Mouse (Mus musculus) thymus, postnatal 0 days (tissue): ENCODE measurements around the gene Hnrnpll. TPM values are rescaled to one million over a fixed set of nuclear protein-coding genes. Genes with fewer than 3 reads are reported as not detected.

Experiments used
- DNase-seq: peaks from one replicate; pipeline ENCODE4 v3.0.0-alpha.2; 2015; ENCODE audit warnings: low spot score
- polyA plus RNA-seq: library from polyadenylated mRNA; unstranded; fragments of >200 nt; fragmentation: Nextera tagmentation; extraction: Ambion mirVana; gene quantifications from 2 replicates; pipeline ENCODE4 v1.2.1, GENCODE M21; 2015

Hnrnpll gene
- polyA plus RNA-seq, result 58.1 and 68.5 TPM in 2 replicates

- peak; percentile 95 for DNase-seq
Observed at GRCm38 (mm10) chr17:80061783-80062619, at the start of gene Hnrnpll. TSS of gene Hnrnpll (minus strand) at chr17:80062334.

- DNase-seq, result no peak
Observed at GRCm38 (mm10) chr17:80105348-80105978, 43.3 kb upstream of the Hnrnpll start.

GRCm38 (mm10) chr17:80099823-80100222 lies 37.7 kb upstream of the Hnrnpll start:
- no peak for DNase-seq

GRCm38 (mm10) chr17:80097221-80097620 lies 35.1 kb upstream of the Hnrnpll start:
- no peak for DNase-seq

GRCm38 (mm10) chr17:80096720-80097114 lies 34.6 kb upstream of the Hnrnpll start:
- no peak for DNase-seq

DNA sequence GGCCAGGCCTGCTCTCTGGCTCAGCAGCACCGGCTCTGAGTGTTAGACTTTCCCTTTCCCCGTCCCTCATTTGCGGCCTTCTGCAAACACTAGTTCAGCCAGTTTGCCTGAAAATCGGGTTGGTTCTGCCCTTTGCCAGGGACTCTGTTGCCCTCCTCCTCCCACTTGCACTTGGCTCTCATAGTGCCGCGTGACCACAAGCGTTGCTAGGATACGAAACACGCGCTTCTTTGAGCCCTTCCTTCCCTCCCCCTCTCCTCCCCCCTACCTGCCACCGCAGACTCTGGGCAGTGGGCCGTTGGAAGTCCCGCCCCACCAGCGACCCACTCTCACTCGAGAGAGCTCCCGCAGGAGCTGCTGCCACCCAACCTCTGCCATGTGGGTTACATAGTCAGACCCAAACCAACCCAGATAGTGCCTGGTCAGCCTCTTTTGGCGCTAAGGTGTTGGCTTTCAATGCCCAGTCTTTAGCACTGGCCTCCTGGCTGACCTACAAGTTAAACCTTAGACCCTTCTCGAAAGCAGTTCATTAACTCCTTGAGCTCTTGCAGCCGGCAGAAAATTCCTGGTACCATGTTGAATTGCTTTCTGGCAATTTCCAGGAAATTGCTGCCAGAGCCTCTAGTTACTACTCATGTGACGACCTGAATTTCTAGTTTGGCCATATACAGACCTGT lies 34.0 kb upstream of the Hnrnpll start:
- peak; percentile 54 for DNase-seq

DNA sequence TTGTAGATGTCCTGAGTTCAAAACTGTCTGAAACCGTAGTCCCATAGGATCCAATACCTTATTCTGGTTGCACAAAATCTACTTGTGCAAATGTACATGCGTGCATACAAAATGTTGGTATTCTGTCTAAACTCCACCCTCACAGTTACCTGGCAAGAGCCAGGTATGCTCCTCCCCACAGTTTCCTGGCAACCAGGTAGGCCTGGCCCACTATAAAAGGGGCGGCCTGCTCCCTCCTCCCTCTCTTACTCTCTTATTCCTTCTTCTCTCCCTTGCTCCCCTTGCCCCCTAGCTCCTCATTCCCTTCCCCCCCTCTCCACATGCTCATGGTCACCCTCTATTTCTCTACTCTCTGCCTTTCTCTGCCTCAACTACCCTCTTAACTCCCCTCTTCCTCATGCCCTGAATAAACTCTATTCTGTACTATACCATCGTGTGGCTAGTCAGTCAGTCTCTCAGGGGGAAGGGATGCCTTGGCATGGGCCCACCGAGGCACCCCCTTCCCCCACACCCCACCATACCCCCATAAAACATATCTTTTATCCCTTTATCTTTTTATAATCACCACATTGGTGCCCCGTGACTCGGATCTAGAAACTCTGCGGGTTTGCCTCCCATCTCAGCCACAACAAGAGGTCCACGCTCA lies 33.2 kb upstream of the Hnrnpll start:
- DNase-seq, result no peak

DNA sequence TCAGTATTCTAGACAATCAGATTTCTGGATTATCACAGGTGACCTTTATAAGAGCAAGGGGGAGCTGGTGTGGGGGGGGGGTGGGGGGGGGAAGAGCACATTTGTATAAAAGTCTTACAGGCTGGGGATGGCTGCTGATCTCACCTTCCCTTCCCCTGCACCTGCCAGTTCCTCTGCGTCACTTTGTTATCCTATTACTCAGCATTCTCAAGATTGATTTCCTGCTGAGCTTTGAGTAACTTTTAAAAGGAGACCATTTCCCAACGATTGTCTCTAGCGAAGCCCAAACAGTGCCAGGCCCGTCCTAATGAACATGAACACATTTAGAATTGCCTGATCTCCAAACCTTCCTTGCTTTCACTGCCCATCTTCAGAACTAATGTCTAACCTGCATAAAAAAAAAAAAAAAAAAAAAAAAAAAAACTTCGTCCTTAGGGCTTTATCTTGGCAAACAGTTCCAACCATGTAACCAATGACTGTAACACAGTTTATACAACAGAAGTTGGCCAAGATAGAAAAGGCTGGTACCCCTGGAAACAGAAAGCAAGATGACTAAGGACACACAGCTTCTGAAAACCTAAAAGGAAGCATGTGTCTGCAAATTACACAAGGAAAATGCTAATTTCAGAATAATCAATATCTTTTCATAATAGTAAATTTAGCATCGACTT lies 29.9 kb upstream of the Hnrnpll start:
- peak; percentile 15 for DNase-seq

- DNase-seq, result no peak
Observed at GRCm38 (mm10) chr17:80090551-80090950, 28.4 kb upstream of the Hnrnpll start.

DNA sequence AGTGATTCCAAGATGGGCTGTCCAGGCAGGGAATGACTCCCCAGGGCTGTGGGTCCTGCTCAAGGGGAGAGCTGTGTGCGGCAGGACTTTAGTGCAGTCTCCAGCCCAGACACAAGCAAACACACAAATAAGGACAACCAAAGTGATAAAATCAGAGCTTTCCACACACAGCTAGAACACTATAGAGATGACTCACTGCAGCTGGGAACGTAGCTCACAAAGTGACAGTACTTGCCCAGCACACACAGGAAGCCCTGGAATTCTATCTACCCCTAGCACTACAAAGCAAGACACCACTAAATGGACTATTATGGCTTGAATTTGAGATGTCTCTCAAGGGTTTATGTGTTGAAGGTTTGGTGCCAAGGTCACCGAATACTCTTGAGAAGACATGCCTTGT lies 26.0 kb upstream of the Hnrnpll start:
- DNase-seq, result no peak

DNA sequence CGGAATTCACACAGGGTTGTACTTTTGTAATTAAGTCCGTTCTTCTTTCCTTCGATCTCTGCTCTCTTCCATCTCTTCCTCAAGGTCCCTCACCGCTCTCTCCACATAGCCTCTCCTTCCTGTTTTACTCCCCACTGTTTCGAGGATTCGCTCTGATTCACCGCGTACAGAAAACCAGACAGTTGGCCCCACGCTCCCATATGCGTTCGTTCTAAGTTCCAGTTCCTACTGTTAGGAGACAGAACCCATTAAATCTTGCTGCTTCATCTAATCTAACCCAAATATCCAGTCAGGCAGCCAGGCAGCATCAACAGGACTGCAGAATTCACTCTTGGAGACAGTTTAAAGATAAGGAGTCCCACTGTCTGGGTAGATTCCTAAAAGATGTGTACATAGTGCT lies 24.5 kb upstream of the Hnrnpll start:
- no peak for DNase-seq

DNA sequence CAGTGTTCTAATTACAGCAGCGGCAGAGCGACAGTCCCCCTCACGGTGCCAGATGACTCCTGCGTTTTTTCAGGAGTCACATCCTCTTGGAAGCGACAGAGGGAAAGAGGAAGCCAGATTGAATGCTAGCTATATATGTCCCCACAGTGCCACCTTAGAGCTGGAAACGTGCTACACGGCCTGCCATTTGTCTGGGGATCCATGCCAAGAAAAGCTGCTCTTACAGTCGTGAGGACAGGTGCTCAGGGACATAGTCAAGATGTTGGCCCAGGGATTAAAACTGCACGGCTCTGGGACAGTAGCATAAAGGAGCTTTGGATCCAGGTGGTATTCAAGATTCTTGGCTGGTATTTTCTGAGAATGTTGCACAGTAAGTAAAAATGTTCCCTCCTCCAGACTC lies 22.3 kb upstream of the Hnrnpll start:
- DNase-seq, result no peak

DNA sequence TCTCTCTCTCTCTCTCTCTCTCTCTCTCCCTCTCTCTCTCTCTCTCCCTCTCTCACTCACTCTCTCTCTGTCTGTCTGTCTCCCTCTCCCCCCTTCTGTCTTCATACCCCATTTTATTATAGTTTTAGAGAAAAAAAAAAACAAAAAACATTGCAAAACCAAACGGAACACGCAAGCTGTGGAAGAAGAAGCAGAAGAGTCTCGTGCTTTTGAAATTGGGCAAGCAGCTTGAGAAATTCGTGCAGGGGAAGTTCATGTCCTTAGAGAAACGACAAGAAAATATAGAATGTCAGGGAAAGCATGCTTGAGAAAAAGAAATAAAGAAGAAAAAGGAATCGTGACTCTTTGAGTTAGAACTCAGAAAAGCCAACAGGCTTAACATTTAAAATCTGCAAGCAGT lies 21.1 kb upstream of the Hnrnpll start:
- DNase-seq, result no peak

- no peak for DNase-seq
Observed at GRCm38 (mm10) chr17:80078726-80079125, 16.6 kb upstream of the Hnrnpll start.

GRCm38 (mm10) chr17:80067257-80067656 lies 5.1 kb upstream of the Hnrnpll start:
- peak; percentile 17 for DNase-seq

DNA sequence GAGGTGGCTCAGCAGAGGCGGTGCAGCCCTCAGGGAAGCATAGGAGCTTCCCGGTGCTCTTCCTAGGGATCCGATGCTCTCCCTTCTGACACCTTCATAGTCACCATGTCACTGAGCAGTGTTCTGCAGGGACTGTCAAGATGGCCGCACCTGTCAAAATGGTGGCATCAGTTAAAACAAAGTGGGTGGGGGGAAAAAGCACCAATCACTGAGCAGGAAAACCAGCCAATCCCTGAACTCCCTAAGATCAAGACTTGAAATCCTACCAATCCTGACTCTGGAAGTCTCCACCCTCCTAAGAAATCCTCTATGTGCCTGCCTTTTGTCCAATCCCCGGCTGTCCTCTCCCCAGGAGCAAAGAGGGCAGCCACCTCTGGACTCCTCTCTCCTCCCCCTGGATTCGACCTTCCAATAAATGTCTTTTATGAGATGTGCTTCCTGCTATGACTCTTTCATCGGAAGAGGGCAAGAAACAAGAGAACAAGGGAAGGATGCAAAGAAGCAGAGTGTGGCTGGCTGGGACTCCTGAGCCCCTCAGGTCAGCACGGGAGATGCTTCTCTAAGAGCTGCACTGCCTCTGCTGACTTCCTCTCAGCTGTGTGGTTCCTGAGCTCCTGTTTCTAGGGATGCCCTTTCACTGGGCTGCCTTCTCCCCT lies 1.8 kb upstream of the Hnrnpll start:
- no peak for DNase-seq

- DNase-seq, result no peak
Observed at GRCm38 (mm10) chr17:80063386-80063785, 1.3 kb upstream of the Hnrnpll start.

DNA sequence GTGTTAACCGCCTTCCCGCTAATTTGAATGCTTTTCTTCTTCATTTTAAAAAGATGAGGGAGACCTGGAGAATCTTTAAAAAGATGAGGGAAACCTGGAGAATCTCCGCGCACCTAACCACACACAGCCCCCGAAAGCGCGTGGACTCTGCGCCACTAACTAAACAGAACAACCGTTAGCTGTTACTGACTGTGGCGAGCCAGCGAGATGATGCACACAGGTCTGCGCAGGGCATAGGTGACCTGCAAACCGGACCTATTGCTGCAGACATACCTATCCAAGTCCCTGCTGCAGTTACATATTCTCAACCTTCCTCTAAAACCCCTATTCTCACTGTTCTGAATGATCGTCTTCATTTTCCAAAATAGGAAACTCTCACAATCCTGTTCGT lies 481 bp upstream of the Hnrnpll start:
- DNase-seq, result no peak

- peak; percentile 75 for DNase-seq
Observed at GRCm38 (mm10) chr17:80060828-80061782, 1.0 kb downstream of the Hnrnpll start.
